Mouse (Mus musculus) activated CD4-positive, CD25-positive, alpha-beta regulatory T cell, adult 4 months (primary cell): ENCODE measurements around the gene Smc1b. TPM values are rescaled to one million over a fixed set of nuclear protein-coding genes. Genes with fewer than 3 reads are reported as not detected.

Experiments used
- ATAC-seq: one replicate; pipeline ENCODE4 v1.8.0; 2017
- polyA plus RNA-seq, 2 experiments: library from polyadenylated mRNA; unstranded; fragments of 100-300 nt; shearing (Covaris generic); gene quantifications; one replicate each; pipeline ENCODE4 v1.2.1; 2017

Gene Smc1b
- not detected for polyA plus RNA-seq

DNA sequence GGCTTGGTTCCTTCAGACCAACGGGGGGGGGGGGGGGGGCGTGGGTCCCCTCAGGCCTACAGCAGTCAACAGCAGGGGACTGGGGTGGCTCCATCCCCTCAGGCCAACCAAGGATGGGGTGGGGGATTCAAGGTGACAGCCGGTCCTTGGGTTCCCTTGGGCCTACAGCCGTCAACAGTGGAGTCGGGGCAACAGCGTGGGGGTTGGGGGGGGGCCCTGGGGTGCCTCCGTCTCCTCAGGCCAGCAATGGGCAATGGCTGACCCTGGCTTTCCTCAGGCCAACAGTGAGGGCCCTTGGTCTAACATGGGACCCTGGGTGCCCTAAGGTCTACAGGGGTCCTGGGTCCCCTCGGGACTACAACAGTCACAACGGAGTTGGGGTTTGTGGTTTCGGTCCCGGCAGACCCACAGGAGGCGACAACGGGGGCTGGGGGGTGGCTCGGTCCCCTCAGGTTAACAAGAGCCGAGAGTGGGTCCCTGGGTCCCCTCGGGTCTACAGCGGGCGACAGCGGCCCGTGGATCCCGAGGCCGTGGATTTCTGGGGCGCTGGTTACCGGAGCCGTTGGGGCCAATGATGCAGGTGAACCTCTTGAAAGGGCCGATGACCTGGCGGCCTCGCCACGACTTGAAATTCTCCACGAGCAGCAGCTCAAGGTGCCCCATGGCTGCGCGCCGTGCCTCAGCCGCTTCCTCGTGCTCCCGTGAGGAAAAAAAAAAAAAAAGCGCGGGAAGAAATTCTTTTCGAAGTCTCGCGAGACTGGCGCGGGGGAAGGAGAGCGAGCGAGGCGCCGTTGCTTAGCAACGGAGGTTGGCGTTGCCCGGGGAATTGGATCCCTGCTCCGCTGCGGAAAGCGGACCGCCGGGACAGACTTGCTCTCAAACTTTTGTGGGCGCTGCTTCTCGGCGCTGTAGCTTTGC is at the start of gene Smc1b, which contains the start of gene Ribc2:
Gene Smc1b (minus strand): TSS at position 690 of the 918 bp plus-strand sequence.
Gene Ribc2 (plus strand): TSS at position 804 of the 918 bp plus-strand sequence.
- no peak for ATAC-seq

GRCm38 (mm10) chr15:85180368-85180767 is 48.6 kb upstream of the Smc1b start:
- no peak for ATAC-seq

- ATAC-seq, result no peak
Observed at GRCm38 (mm10) chr15:85179528-85180180, 47.9 kb upstream of the Smc1b start.

GRCm38 (mm10) chr15:85178172-85178571 is 46.4 kb upstream of the Smc1b start:
- no peak for ATAC-seq

GRCm38 (mm10) chr15:85177576-85177975 is 45.8 kb upstream of the Smc1b start:
- no peak for ATAC-seq

GRCm38 (mm10) chr15:85174060-85174459 is 42.3 kb upstream of the Smc1b start:
- ATAC-seq, result no peak

DNA sequence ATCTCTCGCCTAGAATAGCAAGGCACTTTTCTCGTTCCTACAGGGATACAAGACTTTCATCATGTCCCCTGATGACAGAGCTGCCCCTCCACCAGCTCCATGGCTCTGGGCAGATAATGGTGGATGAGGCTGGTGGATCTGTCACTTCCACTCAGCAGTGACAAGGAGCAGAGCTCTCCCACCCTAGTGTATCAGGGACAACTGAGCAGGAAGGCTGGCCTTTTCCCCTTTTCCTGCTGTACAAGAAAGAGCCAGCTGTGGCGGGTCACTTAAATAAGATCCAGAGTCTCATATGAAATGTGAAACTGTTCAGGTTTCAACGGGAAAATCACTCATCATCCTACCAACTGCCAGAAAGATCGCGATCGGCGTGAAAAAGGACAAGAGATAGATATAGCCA is 41.7 kb upstream of the Smc1b start:
- ATAC-seq, result no peak

- no peak for ATAC-seq
Observed at GRCm38 (mm10) chr15:85172054-85172453, 40.3 kb upstream of the Smc1b start.

DNA sequence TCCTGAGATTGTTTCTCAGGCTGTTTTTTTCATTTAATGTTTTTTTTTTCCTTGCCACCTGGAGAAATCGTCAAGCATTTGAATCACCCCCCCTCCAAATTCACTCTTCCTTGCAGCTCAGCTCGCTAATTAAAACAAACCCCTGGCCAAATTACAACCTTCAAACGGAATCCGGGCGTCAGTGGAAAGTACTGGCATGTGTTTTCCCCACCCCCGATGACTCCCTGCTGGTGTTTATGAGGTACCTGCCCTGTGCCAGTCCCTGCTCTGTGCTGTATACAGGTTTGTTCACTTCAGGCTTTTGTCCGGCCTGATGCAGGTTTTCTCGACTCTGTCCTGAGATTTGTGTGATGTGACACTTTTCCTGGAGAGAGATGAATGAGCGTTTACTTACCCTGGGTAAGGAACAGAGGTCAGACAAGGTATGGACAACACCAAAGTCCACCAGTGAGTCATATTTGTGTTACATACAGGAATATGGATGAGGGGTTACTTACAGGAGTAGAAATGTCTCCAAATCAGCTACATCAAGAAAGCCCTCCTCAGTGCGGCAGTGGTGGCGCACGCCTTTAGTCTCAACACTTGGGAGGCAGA is 35.4 kb upstream of the Smc1b start:
- ATAC-seq, result no peak

DNA sequence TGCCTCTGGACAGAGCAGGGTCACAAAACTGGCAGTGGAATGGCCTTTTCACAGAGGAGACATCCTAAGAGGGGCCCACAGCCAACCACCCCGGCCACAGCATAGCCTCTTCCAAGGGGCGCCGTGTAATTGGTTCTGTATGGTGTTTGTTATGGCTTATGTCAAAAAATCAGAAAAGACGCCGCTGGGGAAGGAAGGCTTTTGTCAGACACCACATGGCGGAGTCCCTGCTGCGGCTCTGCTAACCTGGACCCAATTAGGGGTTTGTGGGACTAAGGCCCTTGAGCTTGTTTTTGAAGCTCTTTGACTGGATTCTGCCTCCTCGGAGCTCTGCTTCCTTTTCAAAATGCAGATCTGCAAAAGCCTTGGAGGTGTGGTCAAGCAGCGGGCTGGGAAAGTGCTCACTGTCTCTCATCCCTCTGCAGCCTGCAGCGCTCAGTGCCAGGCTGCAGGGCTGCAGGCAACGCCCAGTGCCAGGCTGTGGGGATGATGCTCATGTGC is 34.7 kb upstream of the Smc1b start:
- no peak for ATAC-seq

DNA sequence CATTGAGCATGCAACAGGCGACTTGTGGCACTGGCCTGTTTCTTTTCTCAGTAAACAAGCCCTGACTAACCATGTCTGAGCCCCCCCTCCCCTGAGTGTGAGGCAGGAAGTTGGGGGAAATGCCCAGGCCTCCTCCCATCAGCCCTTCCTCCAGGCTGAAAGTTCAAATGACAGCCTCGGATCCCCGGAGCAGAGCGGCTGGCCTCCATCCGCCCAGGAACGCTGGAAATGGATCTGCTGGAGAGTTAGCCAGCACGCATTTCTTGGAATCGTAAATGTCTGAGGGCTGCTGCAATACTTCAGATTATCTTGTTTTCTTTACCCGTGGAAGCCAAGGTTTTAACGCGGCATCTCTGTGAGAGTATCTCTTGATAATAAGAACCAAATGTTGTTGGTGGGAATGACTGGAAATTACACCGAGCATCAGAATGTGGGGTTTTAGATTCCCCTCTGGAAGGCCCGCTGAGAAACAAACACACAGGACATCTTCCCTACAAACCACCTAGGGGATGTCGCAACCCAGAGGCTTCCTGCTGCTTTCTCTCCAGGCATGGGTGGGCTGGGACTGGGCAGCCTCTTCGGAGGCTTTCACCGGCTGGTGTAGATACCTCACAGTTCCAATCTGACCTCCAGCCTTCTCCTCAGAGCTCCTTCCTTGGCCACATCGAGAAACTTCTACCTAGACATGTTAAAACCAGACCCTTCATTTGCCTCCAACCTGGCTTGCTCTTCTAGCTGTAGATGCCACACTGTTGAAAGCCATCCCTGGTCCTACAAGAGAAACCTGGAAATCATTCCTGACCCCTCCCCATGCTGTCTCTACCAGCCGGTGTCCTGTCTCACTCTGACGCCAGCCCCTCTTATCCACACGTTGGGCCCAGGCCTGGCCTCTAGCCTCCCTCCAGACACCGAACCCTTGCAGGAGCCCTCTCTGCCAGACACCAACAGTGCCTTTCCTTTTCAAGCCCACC is 31.2 kb upstream of the Smc1b start:
- no peak for ATAC-seq

GRCm38 (mm10) chr15:85161416-85161815 is 29.7 kb upstream of the Smc1b start:
- no peak for ATAC-seq

- ATAC-seq, result no peak
Observed at GRCm38 (mm10) chr15:85156198-85156597, 24.4 kb upstream of the Smc1b start.

DNA sequence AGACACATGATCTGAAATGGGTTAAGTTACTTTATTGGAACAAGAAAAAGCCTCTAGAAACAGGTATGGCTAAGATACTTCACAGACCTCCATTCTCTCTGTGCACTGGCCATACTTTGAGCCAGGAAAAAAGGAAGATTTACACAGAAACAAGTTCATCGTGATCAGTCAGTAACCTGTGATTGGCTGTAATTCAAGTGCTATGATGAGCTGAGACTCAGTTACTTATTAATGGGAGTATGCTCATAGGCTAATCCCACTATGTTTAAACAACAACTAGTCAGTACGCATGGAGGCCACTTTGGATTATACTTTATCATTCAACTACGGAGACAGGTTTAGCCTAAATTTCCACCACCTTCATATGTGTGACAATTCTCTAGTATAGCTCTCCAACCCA is 22.3 kb upstream of the Smc1b start:
- ATAC-seq, result no peak

DNA sequence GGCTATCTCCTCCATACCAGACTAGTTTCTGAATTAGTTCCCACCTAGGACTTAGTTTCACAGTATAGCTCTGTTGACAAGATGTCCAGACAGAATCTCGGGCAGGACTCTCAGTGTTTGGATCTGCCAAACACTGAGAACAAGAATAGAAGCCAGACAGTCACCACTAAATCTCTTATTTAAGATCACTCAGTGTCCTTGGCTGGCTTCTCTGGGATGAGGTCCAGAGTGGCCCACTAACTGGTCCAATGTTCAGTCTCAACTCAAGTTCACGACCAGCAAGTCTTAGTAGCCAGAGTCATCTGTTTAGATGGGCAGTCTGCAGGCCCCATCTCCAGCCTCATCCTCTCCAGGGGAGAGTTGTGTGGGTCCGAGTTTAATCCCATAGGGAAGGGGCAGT is 20.8 kb upstream of the Smc1b start:
- ATAC-seq, result no peak

DNA sequence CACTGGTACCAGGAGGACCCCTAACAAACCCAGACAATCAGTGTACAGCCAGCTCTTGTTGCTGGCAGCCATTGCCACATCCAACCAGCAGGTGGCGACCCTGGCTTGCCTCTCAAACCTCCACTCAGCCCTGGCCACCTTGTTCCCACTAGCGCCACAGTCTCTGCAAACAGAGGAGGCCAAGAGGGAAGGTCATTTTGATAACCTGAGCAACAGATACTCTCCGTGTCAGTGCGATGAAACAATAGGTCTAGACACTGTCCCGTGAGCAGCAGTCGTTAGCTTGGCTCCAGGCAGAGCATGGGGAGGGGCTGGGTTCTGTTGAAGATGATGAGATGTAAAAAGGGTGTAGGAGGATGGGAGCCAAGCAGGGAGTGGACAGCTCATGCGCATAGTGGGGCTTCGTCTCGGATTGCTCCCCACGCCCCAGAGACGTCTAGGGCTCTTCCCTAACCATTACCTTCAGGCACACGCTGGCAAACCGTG is 19.7 kb upstream of the Smc1b start:
- ATAC-seq, result no peak

GRCm38 (mm10) chr15:85144249-85144648 is 12.5 kb upstream of the Smc1b start:
- no peak for ATAC-seq

DNA sequence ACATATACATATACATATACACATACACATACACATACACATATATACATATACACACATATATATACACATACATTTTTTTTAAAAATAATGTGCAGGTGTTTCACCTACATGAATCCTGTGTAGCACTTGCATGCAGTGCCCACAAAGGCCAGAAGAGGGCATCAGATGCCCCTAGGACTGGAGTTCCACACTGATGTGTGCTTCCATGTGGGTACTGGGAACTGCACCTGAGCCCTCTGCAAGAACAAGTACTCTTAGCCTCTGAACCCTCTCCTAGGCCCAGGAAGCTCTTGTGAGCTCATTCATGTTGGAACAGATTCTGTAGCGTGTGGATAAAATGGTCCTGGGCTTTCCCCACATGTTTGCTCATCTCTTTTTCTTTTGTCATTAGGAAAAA is 12.0 kb upstream of the Smc1b start:
- ATAC-seq, result no peak

GRCm38 (mm10) chr15:85143161-85143560 is 11.4 kb upstream of the Smc1b start:
- ATAC-seq, result no peak

GRCm38 (mm10) chr15:85142441-85142840 is 10.7 kb upstream of the Smc1b start:
- ATAC-seq, result no peak

- no peak for ATAC-seq
Observed at GRCm38 (mm10) chr15:85141290-85141689, 9.5 kb upstream of the Smc1b start.

- ATAC-seq, result no peak
Observed at GRCm38 (mm10) chr15:85135143-85135542, 3.4 kb upstream of the Smc1b start.
